Mouse (Mus musculus) lung, postnatal 0 days (tissue): ENCODE results near the gene BC052040.

Experiments
- CTCF ChIP-seq: IDR thresholded peaks from 2 replicates; pipeline ENCODE4 v1.5.1; 2016; ENCODE audit warnings: antibody characterized with exemption, mild to moderate bottlenecking
- EP300 ChIP-seq: IDR thresholded peaks from 2 replicates; pipeline ENCODE4 v1.6.1; 2016; ENCODE audit warnings: antibody characterized with exemption, mild to moderate bottlenecking, control low read depth

DNA sequence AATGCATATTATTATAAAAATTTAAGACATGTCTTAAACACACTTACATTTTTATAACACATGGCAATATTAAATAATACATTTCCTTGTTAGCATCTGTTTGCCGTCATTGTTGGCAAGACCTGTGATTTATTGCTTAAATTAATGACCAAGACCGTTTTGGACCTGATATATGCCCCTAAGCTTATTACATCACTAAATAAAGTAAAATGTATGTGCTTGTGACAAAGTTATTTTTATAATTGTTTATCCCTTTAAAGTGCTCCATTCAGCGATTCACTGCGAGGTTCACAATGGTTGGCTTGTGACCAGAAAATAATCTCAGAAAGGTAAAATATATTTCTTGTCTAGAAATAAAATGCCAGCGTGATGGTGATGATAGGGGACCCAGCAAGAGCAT is 16.8 kb downstream of the BC052040 start:
- TF ChIP-seq CTCF (no peak), EP300 (no peak)
